Mouse (Mus musculus) limb, embryonic 12.5 days (tissue): ENCODE results near the gene Fam210b. TPM values are rescaled to one million over a fixed set of nuclear protein-coding genes. Genes with fewer than 3 reads are reported as not detected.
A peak's percentile ranks its signal among the peaks of the same experiment; 100 is the strongest.

Experiments
- ATAC-seq: fragments of 200-750 bp; cut with Nextera tagmentation; 2 replicates; pipeline ENCODE4 v1.8.0; 2017; ENCODE audit warnings: low read depth, moderate TSS enrichment; ENCODE audit not compliant: insufficient number of reproducible peaks, insufficient read depth, low FRiP score, low TSS enrichment
- H3K27ac ChIP-seq: fragments of 300-500 bp; sonication (generic); 2 replicates; pipeline ENCODE4 v1.5.1; 2016; ENCODE audit warnings: mild to moderate bottlenecking, moderate library complexity
- H3K27me3 ChIP-seq: fragments of 300-500 bp; sonication (generic); 2 replicates; pipeline ENCODE4 v1.6.1; 2016; ENCODE audit warnings: mild to moderate bottlenecking, moderate library complexity
- H3K36me3 ChIP-seq: fragments of 300-500 bp; sonication (generic); 2 replicates; pipeline ENCODE4 v1.6.1; 2016; ENCODE audit warnings: mild to moderate bottlenecking, moderate library complexity
- H3K4me1 ChIP-seq: fragments of 300-500 bp; sonication (generic); replicated peaks from 2 replicates; pipeline ENCODE4 v1.6.1; 2016
- H3K4me2 ChIP-seq: fragments of 300-500 bp; sonication (generic); 2 replicates; pipeline ENCODE4 v1.6.1; 2016; ENCODE audit warnings: mild to moderate bottlenecking, moderate library complexity
- H3K4me3 ChIP-seq: fragments of 300-500 bp; sonication (generic); replicated peaks from 2 replicates; pipeline ENCODE4 v1.5.1; 2016; ENCODE audit warnings: mild to moderate bottlenecking
- H3K9ac ChIP-seq: fragments of 300-500 bp; sonication (generic); replicated peaks from 2 replicates; pipeline ENCODE4 v1.6.1; 2016; ENCODE audit warnings: mild to moderate bottlenecking, moderate library complexity
- H3K9me3 ChIP-seq: fragments of 300-500 bp; sonication (generic); 2 replicates; pipeline ENCODE4 v1.6.1; 2016; ENCODE audit warnings: mild to moderate bottlenecking, moderate library complexity
- WGBS: fragments of 180-500 bp; shearing (Covaris S2); methylation state at CpG from one replicate; pipeline ENCODE4 v1.1.7; 2016; 5-methylcytosine and 5-hydroxymethylcytosine counted together
- polyA plus RNA-seq: library from polyadenylated mRNA; unstranded; fragments of >200 nt; fragmentation: Nextera tagmentation; extraction: Ambion mirVana; gene quantifications from 2 replicates; pipeline ENCODE4 v1.2.1, GENCODE M21; 2016

The Fam210b gene
- polyA plus RNA-seq, 1 experiment from 2014 or later: 17.0 TPM

- no peaks in the 10 kb centered on the region for H3K4me1 ChIP-seq
- 9% methylated on average over 13 of the region's 13 CpGs for WGBS
- H3K36me3 ChIP-seq: no peaks in the 10 kb centered on the region
- H3K27me3 ChIP-seq: peaks cover 33% of the 10 kb centered on the region
- no peak overlapping the region for H3K27ac ChIP-seq
- H3K9me3 ChIP-seq: peaks cover 5% of the 10 kb centered on the region; the same call in 1 of the 2 replicates
- ATAC-seq: no peak; the same call in 1 of the 2 replicates
- H3K4me2 ChIP-seq: no peak overlapping the region
- no peak overlapping the region for H3K4me3 ChIP-seq
- no peak overlapping the region for H3K9ac ChIP-seq
These were observed 16.2 kb upstream of the Fam210b start for GRCm38 (mm10) chr2:172329179-172329578.

DNA sequence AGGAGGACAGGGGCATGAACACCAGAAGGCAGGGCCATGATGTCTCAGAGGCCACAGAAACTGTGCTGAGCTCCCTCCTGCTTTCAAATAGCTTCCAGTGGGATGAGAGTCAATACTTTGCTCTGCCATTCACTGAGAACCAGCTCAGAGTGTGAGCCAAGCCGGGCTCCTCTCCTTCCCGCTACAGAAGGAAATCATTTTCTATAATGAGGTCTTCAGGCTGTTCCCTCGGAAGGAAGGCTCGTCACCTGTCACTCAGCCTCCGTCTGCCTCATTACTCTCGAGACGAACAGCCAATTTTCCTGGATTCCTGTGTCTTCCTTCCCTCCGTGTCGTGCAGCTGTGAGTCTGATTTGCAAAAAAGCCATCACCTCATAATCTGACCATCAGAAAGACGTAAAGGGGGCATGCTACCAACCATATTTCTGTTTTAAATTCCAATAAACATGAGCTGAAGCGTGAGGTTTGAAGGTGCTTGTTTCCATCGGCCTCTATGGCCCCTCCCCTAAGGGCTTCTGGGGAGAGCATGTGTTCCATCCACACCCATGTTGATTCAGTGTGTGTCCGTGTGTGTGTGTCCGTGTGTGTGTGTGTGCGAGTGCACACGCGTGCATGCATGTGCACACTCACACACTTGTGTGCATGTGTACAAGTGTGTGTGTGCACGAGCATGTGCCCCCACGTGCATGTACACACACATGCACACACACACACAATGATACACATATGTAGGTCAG lies 7.0 kb upstream of the Fam210b start:
- no peak for ATAC-seq
- WGBS: 59% methylated on average over 19 of the region's 19 CpGs
- Histone ChIP-seq H3K9ac (no peak overlapping the region), H3K27ac (no peak overlapping the region), H3K4me1 (no peaks in the 10 kb centered on the region), H3K9me3 (no peaks in the 10 kb centered on the region), H3K27me3 (peaks cover 2% of the 10 kb centered on the region; the same call in 1 of the 2 replicates), H3K4me3 (no peak overlapping the region), H3K4me2 (no peak overlapping the region), H3K36me3 (no peaks in the 10 kb centered on the region)

DNA sequence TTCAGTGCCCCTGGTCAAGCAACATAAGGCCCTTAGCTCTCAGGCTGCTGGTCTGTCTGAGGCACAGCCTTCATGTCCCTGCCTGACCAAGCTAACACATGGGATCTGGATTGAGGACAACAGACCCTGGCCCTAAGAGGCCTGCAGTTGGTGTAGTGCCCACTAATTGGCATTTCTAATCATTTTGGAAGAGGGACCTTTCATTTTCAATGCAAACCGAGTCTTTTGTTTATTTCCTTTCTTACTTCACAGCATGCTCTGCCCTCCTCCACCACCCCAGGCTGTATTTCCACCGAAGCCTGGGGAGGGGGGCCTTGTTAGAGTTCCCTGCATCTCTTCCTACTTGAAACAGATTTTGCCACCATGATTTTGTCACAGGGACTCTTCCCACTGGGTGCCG lies 4.4 kb upstream of the Fam210b start:
- 62% methylated on average over 3 of the region's 3 CpGs for WGBS
- Histone ChIP-seq H3K36me3 (no peaks in the 10 kb centered on the region), H3K27me3 (no peaks in the 10 kb centered on the region)

DNA sequence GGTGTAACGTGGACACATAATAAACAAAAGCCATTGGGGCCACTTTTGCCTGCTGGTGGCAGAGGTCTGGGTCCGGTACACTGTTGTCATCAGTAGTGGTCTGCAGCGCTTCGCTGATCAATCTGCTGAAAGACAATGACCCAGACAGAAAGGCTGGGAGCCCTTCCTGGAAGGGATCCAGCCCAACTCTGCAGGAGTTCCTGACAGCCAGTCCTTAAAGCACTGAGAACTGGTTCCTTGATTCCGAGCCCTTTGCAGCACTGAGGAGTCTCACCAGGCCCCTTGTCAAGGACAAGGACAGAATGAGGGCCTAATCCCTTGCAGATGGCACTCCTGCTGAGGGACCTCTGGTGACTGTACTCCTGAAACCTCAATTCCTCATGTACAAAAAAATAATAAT lies 3.8 kb upstream of the Fam210b start:
- H3K27ac ChIP-seq: no peak overlapping the region
- no peak overlapping the region for H3K9ac ChIP-seq
- H3K4me3 ChIP-seq: no peak overlapping the region
- no peak overlapping the region for H3K4me2 ChIP-seq
- WGBS: 69% methylated on average over 5 of the region's 5 CpGs
- 0 out of 2 replicates have a peak, but pooled peaks cover 2% of the 10 kb centered on the region for H3K27me3 ChIP-seq
- ATAC-seq: no peak
- H3K9me3 ChIP-seq: no peaks in the 10 kb centered on the region
- no peaks in the 10 kb centered on the region for H3K36me3 ChIP-seq
- peaks cover 9% of the 10 kb centered on the region; the same call in 1 of the 2 replicates for H3K4me1 ChIP-seq

More for the DNA sequence above, 4.4 kb upstream of the Fam210b start:
- H3K9ac ChIP-seq: no peak overlapping the region
- H3K27ac ChIP-seq: no peak overlapping the region
- H3K4me1 ChIP-seq: peaks cover 7% of the 10 kb centered on the region; the same call in 1 of the 2 replicates
- ATAC-seq: no peak
- no peak overlapping the region for H3K4me3 ChIP-seq
- H3K4me2 ChIP-seq: no peak overlapping the region
- H3K9me3 ChIP-seq: no peaks in the 10 kb centered on the region

DNA sequence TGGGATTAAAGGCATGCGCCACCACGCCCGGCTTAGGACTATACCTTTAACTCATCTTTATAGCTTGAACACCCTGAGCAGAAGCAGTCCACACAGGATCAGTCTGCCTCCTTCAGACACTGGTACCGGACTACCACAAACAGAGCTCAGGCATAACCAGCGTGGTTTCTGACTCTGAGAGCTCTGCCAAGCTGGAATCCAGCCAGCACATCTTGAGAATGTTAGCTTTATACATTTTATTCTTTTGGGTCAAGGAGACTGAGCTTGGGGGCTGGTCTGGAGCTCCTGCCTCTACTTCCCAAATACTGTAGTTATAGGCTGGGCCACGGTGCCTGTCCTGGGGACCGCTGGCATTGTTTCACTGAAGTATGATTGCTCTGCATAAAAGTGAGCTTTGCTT lies 1.6 kb upstream of the Fam210b start:
- ATAC-seq: no peak

GRCm38 (mm10) chr2:172344669-172345068 lies 696 bp upstream of the Fam210b start:
- ATAC-seq: no peak
- Histone ChIP-seq H3K27ac (peak overlapping the region; percentile 71), H3K4me2 (peak overlapping the region; percentile 95), H3K27me3 (0 out of 2 replicates have a peak, but pooled peaks cover 7% of the 10 kb centered on the region), H3K9me3 (no peaks in the 10 kb centered on the region), H3K9ac (no peak overlapping the region), H3K4me1 (peaks cover 10% of the 10 kb centered on the region; the same call in 1 of the 2 replicates), H3K4me3 (peak overlapping the region; percentile 72), H3K36me3 (no peaks in the 10 kb centered on the region)
- 35% methylated on average over 5 of the region's 5 CpGs for WGBS

More for the DNA sequence above, 1.6 kb upstream of the Fam210b start:
- 0 out of 2 replicates have a peak, but pooled peaks cover 7% of the 10 kb centered on the region for H3K27me3 ChIP-seq
- no peak overlapping the region for H3K9ac ChIP-seq
- H3K9me3 ChIP-seq: no peaks in the 10 kb centered on the region
- H3K4me2 ChIP-seq: no peak overlapping the region
- WGBS: 94% methylated on average over 7 of the region's 7 CpGs
- no peaks in the 10 kb centered on the region for H3K36me3 ChIP-seq
- H3K4me1 ChIP-seq: peaks cover 10% of the 10 kb centered on the region; the same call in 1 of the 2 replicates
- no peak overlapping the region for H3K4me3 ChIP-seq
- no peak overlapping the region for H3K27ac ChIP-seq

GRCm38 (mm10) chr2:172346034-172346929 lies 917 bp downstream of the Fam210b start:
- Histone ChIP-seq H3K9me3 (no peaks in the 10 kb centered on the region), H3K4me2 (peak overlapping the region; percentile 95), H3K4me3 (peak overlapping the region; percentile 72), H3K27ac (no peak overlapping the region), H3K9ac (peak overlapping the region; percentile 70), H3K27me3 (0 out of 2 replicates have a peak, but pooled peaks cover 7% of the 10 kb centered on the region), H3K4me1 (peaks cover 10% of the 10 kb centered on the region; the same call in 1 of the 2 replicates), H3K36me3 (no peaks in the 10 kb centered on the region)
- WGBS: 12% methylated on average over 31 of the region's 31 CpGs
- 0 out of 2 replicates have a peak, but pooled peaks have one; percentile 0 for ATAC-seq

- peak overlapping the region; percentile 72; the same call in 1 of the 2 replicates for H3K4me3 ChIP-seq
- H3K4me2 ChIP-seq: peak overlapping the region; percentile 95; the same call in 1 of the 2 replicates
- H3K27me3 ChIP-seq: 0 out of 2 replicates have a peak, but pooled peaks cover 7% of the 10 kb centered on the region
- no peaks in the 10 kb centered on the region for H3K36me3 ChIP-seq
- no peak for ATAC-seq
- H3K9ac ChIP-seq: no peak overlapping the region
- H3K4me1 ChIP-seq: peaks cover 10% of the 10 kb centered on the region; the same call in 1 of the 2 replicates
- H3K27ac ChIP-seq: no peak overlapping the region
- WGBS: 55% methylated on average over 8 of the region's 8 CpGs
- no peaks in the 10 kb centered on the region for H3K9me3 ChIP-seq
These were observed 1.7 kb downstream of the Fam210b start for GRCm38 (mm10) chr2:172346933-172347611.

GRCm38 (mm10) chr2:172348297-172348950 lies 3.1 kb downstream of the Fam210b start:
- no peak for ATAC-seq
- Histone ChIP-seq H3K36me3 (no peaks in the 10 kb centered on the region), H3K9me3 (no peaks in the 10 kb centered on the region), H3K4me1 (peaks cover 10% of the 10 kb centered on the region; the same call in 1 of the 2 replicates), H3K9ac (no peak overlapping the region), H3K27ac (no peak overlapping the region), H3K4me3 (no peak overlapping the region), H3K4me2 (no peak overlapping the region), H3K27me3 (0 out of 2 replicates have a peak, but pooled peaks cover 7% of the 10 kb centered on the region)
- WGBS: 32% methylated on average over 3 of the region's 3 CpGs

GRCm38 (mm10) chr2:172349776-172350175 lies 4.4 kb downstream of the Fam210b start:
- Histone ChIP-seq H3K4me3 (no peak overlapping the region), H3K4me2 (no peak overlapping the region), H3K9me3 (no peaks in the 10 kb centered on the region), H3K27ac (no peak overlapping the region), H3K9ac (no peak overlapping the region), H3K27me3 (0 out of 2 replicates have a peak, but pooled peaks cover 7% of the 10 kb centered on the region), H3K4me1 (peaks cover 6% of the 10 kb centered on the region; the same call in 1 of the 2 replicates), H3K36me3 (peaks cover 10% of the 10 kb centered on the region)
- 77% methylated on average over 14 of the region's 14 CpGs for WGBS
- ATAC-seq: no peak
